Mouse (Mus musculus): Measurements from ENCODE around the gene Recql5. TPM values are rescaled to one million over a fixed set of nuclear protein-coding genes. Genes with fewer than 3 reads are reported as not detected.

Gene Recql5
- total RNA-seq (2017), result 23.6 and 25.3 TPM in 2 replicates

DNA sequence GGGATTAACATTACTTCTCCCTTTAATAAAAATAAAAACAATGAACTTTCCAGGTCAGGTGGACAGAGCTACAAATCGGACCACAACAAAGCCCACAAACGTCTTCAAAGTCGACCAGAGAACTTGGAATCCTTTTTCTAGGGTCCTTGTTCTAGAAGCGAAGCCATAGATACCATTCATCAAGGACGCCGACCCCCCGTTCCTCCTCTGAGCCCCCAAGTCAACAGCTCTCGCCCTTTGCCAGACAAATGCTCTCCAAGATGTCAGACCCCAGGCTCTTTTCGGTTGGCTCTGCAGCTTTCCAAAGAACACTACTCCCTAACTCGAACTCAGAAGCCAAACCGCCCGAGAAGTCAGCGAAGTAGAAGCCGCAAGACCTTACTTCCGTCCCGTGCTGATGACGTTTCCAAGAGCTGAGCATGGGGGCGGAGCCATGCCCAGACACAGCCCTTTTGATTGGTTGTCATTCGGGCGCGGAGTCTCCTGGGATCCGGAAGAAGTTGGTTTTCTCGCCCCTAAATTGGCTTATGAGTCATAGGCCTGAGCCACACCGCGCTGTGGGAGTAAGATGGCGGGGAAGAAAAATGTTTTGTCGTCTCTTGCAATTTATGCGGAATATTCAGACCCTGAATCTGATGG lies at the start of gene Recql5, which contains the start of gene Sap30bp:
Recql5 (minus strand) TSS at position 370 of the 639 bp plus-strand sequence.
Sap30bp (plus strand) TSS at position 175 of the 639 bp plus-strand sequence.
- ATAC-seq (replicated peaks; ENCODE audit: low read depth, poor library complexity, severe bottlenecking), result peak; percentile 99

DNA sequence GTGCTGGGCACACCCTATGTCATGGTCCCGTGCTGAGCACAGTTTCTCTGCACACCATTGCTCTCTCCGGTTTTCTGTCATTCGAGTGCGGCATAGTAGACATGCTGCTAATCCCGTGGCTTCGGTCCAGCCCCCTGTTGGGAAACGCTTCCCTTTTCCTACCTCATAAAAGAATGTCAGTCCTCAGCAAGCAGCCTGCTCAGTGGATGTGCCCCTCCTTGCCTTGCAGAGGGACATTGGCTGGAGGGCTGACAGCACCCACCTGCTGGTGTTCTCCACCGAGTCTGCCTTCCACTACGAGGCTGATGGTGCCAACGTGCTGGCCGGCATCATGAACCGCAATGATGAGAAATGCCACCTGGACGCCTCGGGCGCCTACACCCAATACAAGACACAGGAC lies 49.2 kb upstream of the Recql5 start:
- no peak for ATAC-seq (replicated peaks; ENCODE audit: low read depth, poor library complexity, severe bottlenecking)

DNA sequence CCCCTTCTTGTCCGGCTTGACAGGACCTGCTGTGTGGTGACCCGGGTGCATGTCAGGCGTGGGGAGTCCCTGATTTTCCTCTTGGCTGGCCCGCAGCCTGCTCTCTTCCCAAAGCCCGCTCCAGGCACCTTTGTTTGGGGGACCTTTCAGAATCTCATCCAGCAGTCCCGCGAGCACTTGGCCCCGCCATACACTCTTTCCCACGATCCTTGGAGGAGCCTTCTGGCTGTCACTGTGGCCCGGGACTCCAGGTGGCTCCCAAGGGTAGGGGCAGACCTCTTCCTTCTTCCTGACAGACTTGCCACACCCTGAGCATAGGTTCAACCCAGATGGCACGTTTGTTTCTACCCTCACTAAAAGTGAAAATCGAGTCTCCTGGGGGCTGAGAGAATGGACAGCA lies 42.3 kb upstream of the Recql5 start:
- no peak for ATAC-seq (replicated peaks; ENCODE audit: low read depth, poor library complexity, severe bottlenecking)

- ATAC-seq (replicated peaks; ENCODE audit: low read depth, poor library complexity, severe bottlenecking), result no peak
Observed at GRCm38 (mm10) chr11:115975083-115975420, 41.8 kb upstream of the Recql5 start.

DNA sequence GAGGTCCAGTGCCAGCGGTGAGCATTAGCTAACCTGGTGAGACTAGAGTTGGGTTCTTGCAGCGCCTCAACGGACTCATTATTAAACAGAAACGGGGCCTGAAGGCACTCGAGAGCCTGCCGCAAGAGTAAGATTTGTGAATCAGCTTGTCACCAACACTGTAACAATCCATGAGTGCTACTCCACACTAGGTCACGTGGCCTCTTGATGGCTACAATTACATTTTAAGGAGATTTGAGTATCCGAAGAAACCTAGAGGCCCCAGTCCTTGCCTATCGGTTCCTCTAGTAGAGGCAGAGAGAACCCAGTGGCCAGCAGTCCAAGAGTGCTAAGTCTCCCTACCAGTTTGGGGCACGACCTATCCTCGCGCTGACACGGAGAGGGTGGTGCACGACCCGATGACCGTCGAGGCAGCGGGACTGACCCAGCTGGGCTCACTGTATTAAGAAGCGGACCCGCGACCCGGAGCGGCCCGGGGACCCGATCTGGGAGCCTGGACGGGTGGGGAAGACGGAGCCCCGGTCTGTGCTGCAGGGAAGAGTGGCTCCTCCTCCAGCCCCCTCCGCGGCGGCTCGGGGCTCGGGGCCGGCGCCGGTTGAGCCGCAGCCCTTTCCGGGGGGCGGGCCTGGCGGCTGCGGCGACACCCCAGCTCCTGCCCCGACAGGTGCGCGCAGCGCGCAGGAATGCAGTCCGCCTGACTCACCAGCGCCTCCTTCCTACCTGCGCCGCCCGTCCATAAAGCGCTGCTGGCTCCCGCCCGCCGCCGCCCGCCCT lies 41.2 kb upstream of the Recql5 start, which contains the start of gene Itgb4:
Itgb4 (plus strand) TSS at position 401 of the 774 bp plus-strand sequence.
- ATAC-seq (replicated peaks; ENCODE audit: low read depth, poor library complexity, severe bottlenecking), result peak; percentile 28

- ATAC-seq (replicated peaks; ENCODE audit: low read depth, poor library complexity, severe bottlenecking), result no peak
Observed at GRCm38 (mm10) chr11:115971016-115971415, 37.7 kb upstream of the Recql5 start.

- ATAC-seq (replicated peaks; ENCODE audit: low read depth, poor library complexity, severe bottlenecking), result no peak
Observed at GRCm38 (mm10) chr11:115970006-115970673, 36.9 kb upstream of the Recql5 start.

DNA sequence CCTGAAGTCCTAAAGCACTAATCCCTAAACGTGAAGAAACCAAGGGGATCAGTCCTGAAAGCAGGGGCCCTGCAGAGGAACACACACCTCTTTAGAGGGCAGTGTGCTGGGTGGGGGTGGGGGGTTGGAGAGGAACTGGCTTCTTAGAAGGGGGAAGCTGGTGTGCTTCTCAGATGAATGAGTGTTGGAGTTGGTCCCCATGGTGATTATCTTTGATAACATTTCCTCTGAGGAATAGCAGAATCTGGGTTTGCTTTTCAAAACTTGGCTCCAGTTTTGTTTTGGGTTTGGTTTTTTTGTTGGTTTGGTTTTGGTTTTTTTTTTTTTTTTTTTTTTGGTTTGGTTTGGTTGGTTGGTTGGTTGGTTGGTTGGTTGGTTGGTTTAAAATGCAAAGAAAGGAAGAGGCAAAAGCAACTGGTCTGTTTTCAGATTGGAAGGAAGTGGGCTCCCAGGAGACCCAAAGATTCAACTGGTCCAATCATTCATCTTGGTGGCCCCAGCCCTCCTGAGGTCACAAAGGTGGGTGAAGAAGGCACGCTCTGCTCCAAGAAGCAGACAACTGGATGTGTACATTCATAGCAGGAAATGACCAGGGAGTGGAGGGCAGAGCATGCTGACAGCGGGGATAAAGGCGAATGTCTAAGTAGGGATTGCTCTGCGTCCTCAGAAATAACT lies 35.6 kb upstream of the Recql5 start:
- peak; percentile 62 for ATAC-seq (replicated peaks; ENCODE audit: low read depth, poor library complexity, severe bottlenecking)

DNA sequence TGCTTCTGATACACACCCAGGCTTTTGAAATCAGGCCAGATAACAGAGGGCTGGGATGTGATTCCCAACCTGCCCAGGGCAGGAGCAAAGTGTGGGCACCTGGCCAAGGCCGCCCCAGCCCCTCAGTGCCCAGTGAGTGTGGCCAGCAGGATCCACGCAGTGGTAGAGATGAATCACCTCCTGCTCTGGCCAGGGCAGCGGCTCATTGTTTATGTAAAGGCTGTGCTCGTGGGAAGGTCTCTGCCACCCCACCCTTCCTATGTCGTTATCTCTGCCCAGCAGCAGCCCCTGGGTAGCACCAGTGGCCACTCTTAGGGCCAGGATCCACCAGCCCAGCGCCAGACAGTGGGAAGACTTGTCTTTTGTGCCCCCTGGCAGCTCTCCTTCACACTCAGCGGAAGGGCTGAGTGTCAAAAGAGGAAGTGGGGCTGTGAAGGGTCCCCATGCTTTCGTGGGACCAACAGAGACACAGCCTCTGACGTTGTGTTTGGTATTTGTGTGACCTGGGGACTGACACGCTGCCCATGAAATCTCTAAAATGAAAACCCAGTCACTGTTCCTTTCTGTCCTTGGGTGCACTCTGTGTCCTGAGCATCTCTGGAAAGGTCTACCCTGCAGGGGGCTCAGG lies 31.8 kb upstream of the Recql5 start:
- ATAC-seq (replicated peaks; ENCODE audit: low read depth, poor library complexity, severe bottlenecking), result peak; percentile 72

DNA sequence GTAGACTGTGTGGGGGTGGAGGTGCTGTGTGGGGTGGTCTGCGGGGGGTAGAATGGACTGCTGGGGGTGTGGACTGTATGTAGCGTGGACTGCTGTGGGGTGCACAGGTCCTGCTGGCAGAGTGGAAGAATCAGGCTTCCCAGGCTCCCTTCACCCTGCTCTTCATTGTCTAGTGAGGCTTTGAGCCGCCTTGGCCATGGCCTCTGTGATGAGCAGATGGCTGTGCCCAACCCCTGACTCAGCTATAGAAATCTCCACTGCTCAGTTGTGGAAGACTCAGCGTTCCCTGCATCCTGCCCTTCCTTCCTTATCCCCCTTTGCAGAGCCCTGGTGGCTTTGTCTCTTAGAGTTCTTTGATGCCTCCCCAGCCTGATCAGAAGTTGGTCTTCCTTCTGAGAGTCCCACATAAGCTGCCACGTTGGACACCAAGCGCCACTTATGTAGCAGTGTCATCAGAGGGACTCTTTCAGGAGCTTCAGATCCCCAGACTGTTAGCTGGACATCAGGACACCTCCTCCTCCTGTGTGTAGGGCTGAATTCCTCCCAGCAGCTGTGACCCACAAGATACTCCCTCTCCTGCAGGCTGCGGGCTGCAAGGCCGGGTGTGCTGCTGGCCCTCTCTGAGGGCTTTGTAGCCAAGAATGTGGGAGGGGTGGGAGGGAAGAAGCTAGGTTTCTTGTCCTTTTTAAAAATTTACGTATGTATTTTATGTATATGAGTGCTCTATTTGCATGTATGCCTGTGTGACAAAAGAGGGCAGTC lies 29.6 kb upstream of the Recql5 start:
- ATAC-seq (replicated peaks; ENCODE audit: low read depth, poor library complexity, severe bottlenecking), result no peak

DNA sequence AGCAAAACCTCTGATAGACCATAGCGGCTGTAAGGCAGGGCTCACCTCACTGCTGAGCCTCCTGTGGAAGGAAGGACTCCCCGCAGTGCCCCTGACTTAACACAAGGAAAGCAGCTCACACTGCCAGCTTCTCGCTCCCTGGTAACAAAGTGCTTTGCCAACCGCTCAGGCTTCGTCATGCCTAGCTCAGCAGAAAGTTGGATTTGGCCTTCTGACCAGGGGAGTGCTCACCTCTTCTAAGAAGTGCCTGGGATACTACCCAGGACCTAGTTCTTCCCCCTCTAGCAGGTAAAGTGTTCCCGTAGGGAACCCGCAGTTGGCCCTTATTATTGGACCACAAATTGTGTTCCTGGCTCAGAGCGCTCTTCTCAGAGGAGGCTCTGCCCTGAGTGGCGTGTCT lies 25.7 kb upstream of the Recql5 start:
- no peak for ATAC-seq (replicated peaks; ENCODE audit: low read depth, poor library complexity, severe bottlenecking)

DNA sequence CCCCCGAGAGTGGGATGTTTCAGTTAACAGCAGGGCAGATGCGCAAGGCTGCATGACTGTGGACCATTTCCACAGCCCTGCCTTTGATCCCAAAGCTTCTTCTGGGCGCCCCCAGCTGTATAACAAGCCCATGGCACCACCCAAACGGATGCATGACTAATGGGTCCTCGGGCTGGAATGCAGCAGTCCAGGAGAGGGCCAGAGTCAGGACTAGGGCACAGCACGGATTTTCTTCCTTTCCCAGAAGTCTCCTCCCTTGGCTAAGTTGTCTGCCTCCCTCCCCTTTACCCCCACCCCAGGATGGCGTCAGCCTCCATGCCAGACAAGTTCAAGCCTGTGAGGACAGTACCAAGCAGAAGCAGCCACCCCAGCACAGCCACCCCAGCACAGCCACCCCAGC lies 24.7 kb upstream of the Recql5 start:
- no peak for ATAC-seq (replicated peaks; ENCODE audit: low read depth, poor library complexity, severe bottlenecking)

DNA sequence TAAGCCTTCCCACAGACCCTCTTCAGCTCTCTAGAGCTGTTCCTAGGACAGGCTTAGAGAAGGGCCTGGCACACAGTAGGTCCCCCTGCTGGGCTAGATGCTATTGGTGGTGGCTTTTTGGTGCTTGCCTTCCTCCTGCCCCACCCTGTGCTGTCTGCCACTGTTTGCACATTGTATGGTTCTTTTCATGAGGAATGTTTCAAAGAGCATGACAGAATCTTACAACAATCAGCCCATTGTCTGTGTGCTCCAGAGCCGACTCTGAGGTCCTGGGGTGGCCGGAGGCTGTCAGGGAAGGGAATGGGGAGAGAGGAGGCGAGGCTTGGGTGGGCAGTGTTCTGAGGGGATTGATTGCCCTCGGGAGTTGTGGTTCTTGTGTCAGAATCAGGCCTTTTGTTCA lies 23.2 kb upstream of the Recql5 start:
- ATAC-seq (replicated peaks; ENCODE audit: low read depth, poor library complexity, severe bottlenecking), result no peak

- 0 out of 2 replicates have a peak, but pooled peaks have one; percentile 25 for ATAC-seq (replicated peaks; ENCODE audit: low read depth, poor library complexity, severe bottlenecking)
Observed at GRCm38 (mm10) chr11:115955195-115955858, 22.1 kb upstream of the Recql5 start.

- ATAC-seq (replicated peaks; ENCODE audit: low read depth, poor library complexity, severe bottlenecking), result no peak
Observed at GRCm38 (mm10) chr11:115954712-115955111, 21.4 kb upstream of the Recql5 start.

DNA sequence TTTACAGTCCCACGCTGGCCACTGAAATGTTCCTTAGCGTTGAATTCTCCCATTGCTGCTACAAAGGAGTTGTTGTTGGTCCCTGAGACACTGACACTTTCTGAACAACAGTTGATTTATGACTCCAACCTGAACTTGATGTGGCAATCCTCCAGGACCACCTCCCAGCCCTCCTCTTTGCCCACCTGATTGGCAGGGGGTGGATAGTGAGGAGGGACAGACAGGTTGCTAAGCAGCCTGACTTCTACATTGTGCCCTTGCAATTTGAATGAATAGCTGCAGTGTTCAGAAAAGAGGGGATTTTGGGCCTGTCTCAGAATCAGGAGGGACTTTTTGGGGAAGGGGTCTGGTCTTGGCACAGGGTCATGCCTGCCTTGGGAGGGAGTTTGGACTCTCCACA lies 17.4 kb upstream of the Recql5 start:
- ATAC-seq (replicated peaks; ENCODE audit: low read depth, poor library complexity, severe bottlenecking), result no peak

DNA sequence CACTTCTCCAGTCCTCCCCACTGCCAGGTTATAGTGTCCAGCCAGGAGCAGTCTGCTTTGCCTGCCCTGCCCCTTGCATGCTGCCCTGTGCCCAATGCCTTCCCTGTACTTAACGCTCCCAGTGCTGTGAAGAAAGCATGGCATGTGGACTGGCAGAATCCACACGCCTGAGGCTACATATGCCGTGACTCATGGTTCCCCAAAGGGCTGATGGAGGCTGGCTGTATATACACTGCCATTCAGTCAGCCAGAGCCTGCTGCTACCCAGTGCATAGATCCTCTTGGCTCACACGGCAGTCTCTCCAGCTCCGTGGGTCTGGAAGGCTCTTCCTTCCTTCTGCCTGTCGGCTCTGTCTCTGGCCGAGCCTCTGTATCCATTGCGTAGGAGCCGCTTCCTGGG lies 15.0 kb upstream of the Recql5 start:
- no peak for ATAC-seq (replicated peaks; ENCODE audit: low read depth, poor library complexity, severe bottlenecking)

DNA sequence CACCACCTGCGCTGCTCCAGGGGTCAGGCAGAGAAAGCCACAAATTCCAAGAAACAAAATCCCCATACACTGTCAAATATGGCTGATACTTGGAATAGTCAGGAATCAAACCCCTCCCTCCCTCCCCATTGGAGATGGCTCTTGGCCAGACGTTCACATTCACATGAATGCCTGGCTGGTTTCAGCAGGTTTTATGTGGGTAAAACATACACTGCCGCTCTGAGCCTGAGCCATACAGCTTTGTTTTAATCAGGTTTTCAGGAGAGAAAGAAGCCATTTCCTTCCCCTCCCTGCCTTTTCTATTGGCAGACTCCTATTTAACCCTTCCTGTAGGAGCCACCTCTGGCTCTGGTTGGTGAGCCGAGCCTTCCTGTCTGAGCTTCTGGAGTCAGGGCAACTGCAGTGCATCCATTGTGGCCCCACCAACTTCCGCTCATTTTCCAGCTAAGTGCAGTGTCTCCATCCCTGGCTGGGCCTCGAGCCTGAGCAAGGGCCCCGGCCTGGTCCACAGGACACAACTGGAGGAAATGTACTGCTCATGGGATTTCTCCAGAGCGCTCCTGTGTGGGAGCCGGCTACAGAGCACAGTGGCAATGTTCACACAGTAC lies 13.0 kb upstream of the Recql5 start:
- ATAC-seq (replicated peaks; ENCODE audit: low read depth, poor library complexity, severe bottlenecking), result no peak
